Mouse (Mus musculus): ENCODE measurements around the gene St3gal4. TPM values are rescaled to one million over a fixed set of nuclear protein-coding genes. Genes with fewer than 3 reads are reported as not detected.
A peak's percentile ranks its signal among the peaks of the same experiment; 100 is the strongest.

Gene St3gal4
- polyA plus RNA-seq, 1 experiment: 54.9 TPM

GRCm38 (mm10) chr9:35093350-35093749 lies 25.7 kb downstream of the St3gal4 start:
- H3K4me3 ChIP-seq (replicated peaks; ENCODE audit: control insufficient read depth, low read depth, low read length): no peak overlapping the region
- H3K27ac ChIP-seq (ENCODE audit: control insufficient read depth, insufficient read depth, low read depth, low read length, poor library complexity): no peak overlapping the region
- WGBS: 86% methylated on average over 3 of the region's 3 CpGs
- H3K4me1 ChIP-seq (ENCODE audit: control insufficient read depth, insufficient read depth, low read length): no peaks in the 10 kb centered on the region
- TF ChIP-seq POLR2A (IDR thresholded peaks at IDR 0.05; ENCODE audit: borderline replicate concordance, control insufficient read depth, low read depth, low read length) (no peak), CTCF (IDR thresholded peaks at IDR 0.05; ENCODE audit: control insufficient read depth, insufficient read depth, low read length) (no peak)

- no peak overlapping the region for H3K4me3 ChIP-seq (replicated peaks; ENCODE audit: control insufficient read depth, low read depth, low read length)
- no peaks in the 10 kb centered on the region for H3K4me1 ChIP-seq (ENCODE audit: control insufficient read depth, insufficient read depth, low read length)
- TF ChIP-seq POLR2A (IDR thresholded peaks at IDR 0.05; ENCODE audit: borderline replicate concordance, control insufficient read depth, low read depth, low read length) (no peak), CTCF (IDR thresholded peaks at IDR 0.05; ENCODE audit: control insufficient read depth, insufficient read depth, low read length) (no peak)
- H3K27ac ChIP-seq (ENCODE audit: control insufficient read depth, insufficient read depth, low read depth, low read length, poor library complexity): no peak overlapping the region
- WGBS: 92% methylated on average over 2 of the region's 2 CpGs
Measured at GRCm38 (mm10) chr9:35092904-35093303, 26.2 kb downstream of the St3gal4 start.

GRCm38 (mm10) chr9:35061446-35061845 lies 57.6 kb downstream of the St3gal4 start:
- 9% methylated on average over 2 of the region's 2 CpGs for WGBS
- Histone ChIP-seq H3K27ac (ENCODE audit: control insufficient read depth, insufficient read depth, low read depth, low read length, poor library complexity) (peak overlapping the region; percentile 44), H3K4me1 (ENCODE audit: control insufficient read depth, insufficient read depth, low read length) (peaks cover 4% of the 10 kb centered on the region; the same call in 1 of the 2 replicates)

GRCm38 (mm10) chr9:35059881-35060280 lies 59.2 kb downstream of the St3gal4 start:
- 46% methylated on average over 5 of the region's 5 CpGs for WGBS
- H3K4me3 ChIP-seq (replicated peaks; ENCODE audit: control insufficient read depth, low read depth, low read length): no peak overlapping the region
- H3K4me1 ChIP-seq (ENCODE audit: control insufficient read depth, insufficient read depth, low read length): peaks cover 6% of the 10 kb centered on the region; the same call in 1 of the 2 replicates
- H3K27ac ChIP-seq (ENCODE audit: control insufficient read depth, insufficient read depth, low read depth, low read length, poor library complexity): no peak overlapping the region
- TF ChIP-seq POLR2A (IDR thresholded peaks at IDR 0.05; ENCODE audit: borderline replicate concordance, control insufficient read depth, low read depth, low read length): no peak
- TF ChIP-seq CTCF (IDR thresholded peaks at IDR 0.05; ENCODE audit: control insufficient read depth, insufficient read depth, low read length): peak; percentile 45; the same call in 1 of the 2 replicates

More at GRCm38 (mm10) chr9:35061446-35061845, 57.6 kb downstream of the St3gal4 start:
- TF ChIP-seq POLR2A (IDR thresholded peaks at IDR 0.05; ENCODE audit: borderline replicate concordance, control insufficient read depth, low read depth, low read length) (no peak), CTCF (IDR thresholded peaks at IDR 0.05; ENCODE audit: control insufficient read depth, insufficient read depth, low read length) (no peak)
- no peak overlapping the region for H3K4me3 ChIP-seq (replicated peaks; ENCODE audit: control insufficient read depth, low read depth, low read length)

- no peak overlapping the region for H3K27ac ChIP-seq (ENCODE audit: control insufficient read depth, insufficient read depth, low read depth, low read length, poor library complexity)
- H3K4me1 ChIP-seq (ENCODE audit: control insufficient read depth, insufficient read depth, low read length): peaks cover 6% of the 10 kb centered on the region; the same call in 1 of the 2 replicates
- 82% methylated on average over 2 of the region's 2 CpGs for WGBS
Measured at GRCm38 (mm10) chr9:35058596-35059354, 60.3 kb downstream of the St3gal4 start.

GRCm38 (mm10) chr9:35058186-35058585 lies 60.9 kb downstream of the St3gal4 start:
- no peak for TF ChIP-seq CTCF (IDR thresholded peaks at IDR 0.05; ENCODE audit: control insufficient read depth, insufficient read depth, low read length)
- no peak for TF ChIP-seq POLR2A (IDR thresholded peaks at IDR 0.05; ENCODE audit: borderline replicate concordance, control insufficient read depth, low read depth, low read length)
- Histone ChIP-seq H3K27ac (ENCODE audit: control insufficient read depth, insufficient read depth, low read depth, low read length, poor library complexity) (no peak overlapping the region), H3K4me3 (replicated peaks; ENCODE audit: control insufficient read depth, low read depth, low read length) (no peak overlapping the region), H3K4me1 (ENCODE audit: control insufficient read depth, insufficient read depth, low read length) (peaks cover 6% of the 10 kb centered on the region; the same call in 1 of the 2 replicates)
- WGBS: 90% methylated on average over 4 of the region's 4 CpGs

More at GRCm38 (mm10) chr9:35058596-35059354, 60.3 kb downstream of the St3gal4 start:
- TF ChIP-seq CTCF (IDR thresholded peaks at IDR 0.05; ENCODE audit: control insufficient read depth, insufficient read depth, low read length) (no peak), POLR2A (IDR thresholded peaks at IDR 0.05; ENCODE audit: borderline replicate concordance, control insufficient read depth, low read depth, low read length) (no peak)
- no peak overlapping the region for H3K4me3 ChIP-seq (replicated peaks; ENCODE audit: control insufficient read depth, low read depth, low read length)

- H3K27ac ChIP-seq (ENCODE audit: control insufficient read depth, insufficient read depth, low read depth, low read length, poor library complexity): no peak overlapping the region
- no peak for TF ChIP-seq POLR2A (IDR thresholded peaks at IDR 0.05; ENCODE audit: borderline replicate concordance, control insufficient read depth, low read depth, low read length)
- TF ChIP-seq CTCF (IDR thresholded peaks at IDR 0.05; ENCODE audit: control insufficient read depth, insufficient read depth, low read length): no peak
Measured at GRCm38 (mm10) chr9:35057631-35058030, 61.4 kb downstream of the St3gal4 start.

GRCm38 (mm10) chr9:35056611-35057010 lies 62.5 kb downstream of the St3gal4 start:
- peak overlapping the region; percentile 81; the same call in 1 of the 2 replicates for H3K27ac ChIP-seq (ENCODE audit: control insufficient read depth, insufficient read depth, low read depth, low read length, poor library complexity)
- 11% methylated on average over 3 of the region's 3 CpGs for WGBS
- H3K4me3 ChIP-seq (replicated peaks; ENCODE audit: control insufficient read depth, low read depth, low read length): no peak overlapping the region
- TF ChIP-seq CTCF (IDR thresholded peaks at IDR 0.05; ENCODE audit: control insufficient read depth, insufficient read depth, low read length): no peak
- TF ChIP-seq POLR2A (IDR thresholded peaks at IDR 0.05; ENCODE audit: borderline replicate concordance, control insufficient read depth, low read depth, low read length): no peak
- H3K4me1 ChIP-seq (ENCODE audit: control insufficient read depth, insufficient read depth, low read length): peaks cover 5% of the 10 kb centered on the region; the same call in 1 of the 2 replicates

More at GRCm38 (mm10) chr9:35057631-35058030, 61.4 kb downstream of the St3gal4 start:
- Histone ChIP-seq H3K4me1 (ENCODE audit: control insufficient read depth, insufficient read depth, low read length) (peaks cover 6% of the 10 kb centered on the region; the same call in 1 of the 2 replicates), H3K4me3 (replicated peaks; ENCODE audit: control insufficient read depth, low read depth, low read length) (no peak overlapping the region)
- WGBS: 76% methylated on average over 6 of the region's 6 CpGs

Measured in bone marrow, adult 2 months (tissue).